Mouse (Mus musculus): ENCODE measurements around the gene Foxp4.
A peak's percentile ranks its signal among the peaks of the same experiment; 100 is the strongest.

GRCm38 (mm10) chr17:47864496-47864895, 59.9 kb downstream of the Foxp4 start:
- TF ChIP-seq CTCF (IDR thresholded peaks at IDR 0.05; ENCODE audit: control insufficient read depth, insufficient read depth, insufficient read length): peak; percentile 88
- peak; percentile 24 for TF ChIP-seq MAX (IDR thresholded peaks at IDR 0.05)
- no peak for TF ChIP-seq FOSL1 (IDR thresholded peaks at IDR 0.05; ENCODE audit: insufficient read depth, low read length, poor library complexity, severe bottlenecking)
- no peak for TF ChIP-seq USF1 (IDR thresholded peaks at IDR 0.05; ENCODE audit: low read depth)
- no peak for TF ChIP-seq CEBPB (IDR thresholded peaks at IDR 0.05; ENCODE audit: low read depth)
- TF ChIP-seq MYOD1 (IDR thresholded peaks at IDR 0.05; ENCODE audit: control insufficient read depth, insufficient read length, low read depth): no peak
- TF ChIP-seq MYOG (IDR thresholded peaks at IDR 0.05; ENCODE audit: control insufficient read depth, extremely low read depth, insufficient read length): no peak

Data from C2C12 (cell line).